Mouse (Mus musculus) intestine, embryonic 16.5 days (tissue): ENCODE data around the gene Cbx7. TPM values are rescaled to one million over a fixed set of nuclear protein-coding genes. Genes with fewer than 3 reads are reported as not detected.
A peak's percentile ranks its signal among the peaks of the same experiment; 100 is the strongest.

Source experiments
- ATAC-seq: fragments of 200-750 bp; cut with Nextera tagmentation; 2 replicates; pipeline ENCODE4 v1.8.0; 2017; ENCODE audit warnings: moderate TSS enrichment, moderate library complexity
- H3K27ac ChIP-seq: fragments of 300-500 bp; sonication (generic); 2 replicates; pipeline ENCODE4 v1.5.1; 2014; ENCODE audit warnings: mild to moderate bottlenecking, low read length
- H3K27me3 ChIP-seq: fragments of 300-500 bp; sonication (generic); replicated peaks from 2 replicates; pipeline ENCODE4 v1.6.1; 2014; ENCODE audit warnings: low read length, control low read depth, mixed read lengths; ENCODE audit not compliant: control insufficient read depth, insufficient read depth
- H3K36me3 ChIP-seq: fragments of 300-500 bp; sonication (generic); 2 replicates; pipeline ENCODE4 v1.6.1; 2014; ENCODE audit warnings: low read length, control low read depth; ENCODE audit not compliant: control insufficient read depth, insufficient read depth
- H3K4me1 ChIP-seq: fragments of 300-500 bp; sonication (generic); 2 replicates; pipeline ENCODE4 v1.6.1; 2014; ENCODE audit warnings: low read length, control low read depth, mixed read lengths; ENCODE audit not compliant: control insufficient read depth, insufficient read depth
- H3K4me2 ChIP-seq: fragments of 300-500 bp; sonication (generic); 2 replicates; pipeline ENCODE4 v1.6.1; 2014; ENCODE audit warnings: low read depth, low read length, control low read depth
- H3K4me3 ChIP-seq: fragments of 300-500 bp; sonication (generic); 2 replicates; pipeline ENCODE4 v1.5.1; 2014; ENCODE audit warnings: mild to moderate bottlenecking, low read length
- H3K9ac ChIP-seq: fragments of 300-500 bp; sonication (generic); 2 replicates; pipeline ENCODE4 v1.6.1; 2014; ENCODE audit warnings: low read depth, low read length
- H3K9me3 ChIP-seq: fragments of 300-500 bp; sonication (generic); 2 replicates; pipeline ENCODE4 v1.6.1; 2016; ENCODE audit warnings: low read length, control low read depth; ENCODE audit not compliant: control insufficient read depth
- WGBS: fragments of 180-500 bp; shearing (Covaris S2); extraction: QIAGEN DNeasy Blood & Tissue Kit; methylation state at CpG from one replicate; pipeline ENCODE4 v1.1.7; 2014; 5-methylcytosine and 5-hydroxymethylcytosine counted together
- polyA plus RNA-seq: library from polyadenylated mRNA; unstranded; fragments of >200 nt; fragmentation: Nextera tagmentation; extraction: Ambion mirVana; gene quantifications from 2 replicates; pipeline ENCODE4 v1.2.1, GENCODE M21; 2015

Gene Cbx7
- polyA plus RNA-seq, 1 experiment from 2014 or later: 3.7 TPM

GRCm38 (mm10) chr15:80013256-80014030, 42.5 kb upstream of the Cbx7 start:
- Histone ChIP-seq H3K27me3 (peaks cover 27% of the 10 kb centered on the region), H3K4me3 (peak overlapping the region; percentile 71), H3K4me1 (peaks cover 30% of the 10 kb centered on the region), H3K36me3 (no peaks in the 10 kb centered on the region), H3K9me3 (no peaks in the 10 kb centered on the region), H3K4me2 (peak overlapping the region; percentile 92), H3K9ac (peak overlapping the region; percentile 94), H3K27ac (peak overlapping the region; percentile 97)
- peak; percentile 76 for ATAC-seq
- WGBS: under 1% methylated on average over 36 of the region's 36 CpGs

GRCm38 (mm10) chr15:80012527-80013201, 41.7 kb upstream of the Cbx7 start:
- Histone ChIP-seq H3K9me3 (no peaks in the 10 kb centered on the region), H3K4me1 (peaks cover 30% of the 10 kb centered on the region), H3K27ac (peak overlapping the region; percentile 97), H3K9ac (peak overlapping the region; percentile 94), H3K4me3 (peak overlapping the region; percentile 71), H3K27me3 (peaks cover 27% of the 10 kb centered on the region), H3K36me3 (no peaks in the 10 kb centered on the region), H3K4me2 (peak overlapping the region; percentile 92)
- under 1% methylated on average over 59 of the region's 60 CpGs for WGBS
- ATAC-seq: peak; percentile 80

GRCm38 (mm10) chr15:80011778-80012526, 41.0 kb upstream of the Cbx7 start:
- H3K4me1 ChIP-seq: peaks cover 30% of the 10 kb centered on the region
- peak overlapping the region; percentile 97 for H3K27ac ChIP-seq
- peak; percentile 12 for ATAC-seq
- H3K9ac ChIP-seq: peak overlapping the region; percentile 94
- no peaks in the 10 kb centered on the region for H3K36me3 ChIP-seq
- peak overlapping the region; percentile 92 for H3K4me2 ChIP-seq
- no peaks in the 10 kb centered on the region for H3K9me3 ChIP-seq
- peak overlapping the region; percentile 71 for H3K4me3 ChIP-seq
- WGBS: under 1% methylated on average over 54 of the region's 56 CpGs
- peaks cover 27% of the 10 kb centered on the region for H3K27me3 ChIP-seq

- ATAC-seq: no peak
- WGBS: 25% methylated on average over 6 of the region's 6 CpGs
- Histone ChIP-seq H3K4me1 (peaks cover 32% of the 10 kb centered on the region), H3K27ac (peak overlapping the region; percentile 97; the same call in 1 of the 2 replicates), H3K4me3 (peak overlapping the region; percentile 71), H3K27me3 (peaks cover 27% of the 10 kb centered on the region), H3K9me3 (no peaks in the 10 kb centered on the region), H3K4me2 (peak overlapping the region; percentile 92), H3K9ac (peak overlapping the region; percentile 31; the same call in 1 of the 2 replicates), H3K36me3 (no peaks in the 10 kb centered on the region)
Measured at GRCm38 (mm10) chr15:80011194-80011593, 40.3 kb upstream of the Cbx7 start.

- no peak for ATAC-seq
- Histone ChIP-seq H3K9ac (peak overlapping the region; percentile 30; the same call in 1 of the 2 replicates), H3K4me1 (peaks cover 39% of the 10 kb centered on the region), H3K27me3 (peaks cover 18% of the 10 kb centered on the region), H3K4me2 (peak overlapping the region; percentile 11; the same call in 1 of the 2 replicates), H3K36me3 (no peaks in the 10 kb centered on the region), H3K9me3 (no peaks in the 10 kb centered on the region), H3K27ac (peak overlapping the region; percentile 54; the same call in 1 of the 2 replicates), H3K4me3 (no peak overlapping the region)
- 34% methylated on average over 7 of the region's 7 CpGs for WGBS
Measured at GRCm38 (mm10) chr15:80010182-80010558, 39.3 kb upstream of the Cbx7 start.

GRCm38 (mm10) chr15:80009421-80010181, 38.7 kb upstream of the Cbx7 start:
- Histone ChIP-seq H3K36me3 (no peaks in the 10 kb centered on the region), H3K9ac (no peak overlapping the region), H3K4me1 (peaks cover 38% of the 10 kb centered on the region), H3K27ac (peak overlapping the region; percentile 54; the same call in 1 of the 2 replicates), H3K27me3 (peaks cover 16% of the 10 kb centered on the region), H3K9me3 (no peaks in the 10 kb centered on the region), H3K4me2 (no peak overlapping the region), H3K4me3 (no peak overlapping the region)
- 42% methylated on average over 12 of the region's 12 CpGs for WGBS
- ATAC-seq: no peak

- no peak overlapping the region for H3K9ac ChIP-seq
- H3K4me2 ChIP-seq: no peak overlapping the region
- no peaks in the 10 kb centered on the region for H3K9me3 ChIP-seq
- no peak overlapping the region for H3K27ac ChIP-seq
- no peak for ATAC-seq
- H3K36me3 ChIP-seq: no peaks in the 10 kb centered on the region
- no peak overlapping the region for H3K4me3 ChIP-seq
- H3K4me1 ChIP-seq: peaks cover 38% of the 10 kb centered on the region
- 84% methylated on average over 6 of the region's 6 CpGs for WGBS
- H3K27me3 ChIP-seq: peaks cover 11% of the 10 kb centered on the region
Measured at GRCm38 (mm10) chr15:80008461-80008860, 37.5 kb upstream of the Cbx7 start.

- H3K9ac ChIP-seq: 0 out of 2 replicates have a peak overlapping the region, but pooled peaks have one; percentile 10
- no peak overlapping the region for H3K4me2 ChIP-seq
- H3K4me3 ChIP-seq: no peak overlapping the region
- H3K27ac ChIP-seq: peak overlapping the region; percentile 21; the same call in 1 of the 2 replicates
- H3K36me3 ChIP-seq: no peaks in the 10 kb centered on the region
- 60% methylated on average over 7 of the region's 7 CpGs for WGBS
- no peaks in the 10 kb centered on the region for H3K9me3 ChIP-seq
- ATAC-seq: no peak
- H3K27me3 ChIP-seq: no peaks in the 10 kb centered on the region
- H3K4me1 ChIP-seq: peaks cover 30% of the 10 kb centered on the region
Measured at GRCm38 (mm10) chr15:80006156-80006555, 35.2 kb upstream of the Cbx7 start.
